Mouse (Mus musculus): ENCODE measurements around the gene Kpna7. TPM values are rescaled to one million over a fixed set of nuclear protein-coding genes. Genes with fewer than 3 reads are reported as not detected.
"Not testable (repeated sequence)": the region's sequence is repeated elsewhere in the genome, so short reads cannot be mapped to it uniquely, and the experiment has no call there.

The Kpna7 gene
- total RNA-seq, 2 experiments from 2014 or later, result not detected

DNA sequence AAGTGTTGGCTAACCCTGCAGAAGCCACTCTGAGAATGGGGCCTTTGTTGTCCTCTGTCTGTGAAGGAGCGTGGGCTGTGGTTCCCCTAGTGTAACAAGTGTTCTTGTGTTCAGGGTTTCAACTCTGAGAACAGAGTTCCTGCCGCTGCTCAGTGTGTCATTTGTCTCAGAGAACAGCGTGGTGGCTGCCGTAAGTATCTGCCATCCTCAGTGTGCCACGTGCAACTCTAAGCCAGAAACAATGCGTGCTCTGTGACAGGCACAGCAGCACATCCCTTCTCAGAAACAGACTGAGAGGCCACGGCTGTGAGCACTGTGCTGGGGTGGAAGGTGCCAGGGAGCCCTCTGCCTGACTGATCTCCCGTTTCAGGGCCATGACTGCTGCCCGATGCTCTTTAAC is 20.5 kb upstream of the Kpna7 start:
- DNase-seq (ENCODE audit: extremely low spot score in 1 of 2, low spot score in 1 of 2), result no peak

DNA sequence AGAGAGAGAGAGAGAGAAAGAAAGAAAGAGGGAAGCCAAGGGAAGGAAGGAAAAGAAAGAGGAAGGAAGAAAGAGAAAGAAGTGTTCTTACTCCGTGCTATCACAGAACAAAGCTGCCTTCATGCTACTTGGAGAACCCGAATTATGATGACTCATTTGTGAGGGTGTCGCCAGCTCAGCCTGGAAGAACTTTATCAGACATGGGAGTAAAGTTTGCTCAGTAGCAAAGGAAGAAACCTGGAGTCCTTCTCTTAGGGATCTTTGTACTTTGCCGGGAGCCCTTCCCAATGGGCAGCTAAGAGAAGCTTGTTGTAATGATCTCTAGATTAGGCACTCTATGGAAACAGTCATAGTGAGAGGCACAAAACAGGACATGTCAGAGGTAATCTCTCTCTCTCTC is 18.9 kb upstream of the Kpna7 start:
- no peak for DNase-seq (ENCODE audit: extremely low spot score in 1 of 2, low spot score in 1 of 2)

DNA sequence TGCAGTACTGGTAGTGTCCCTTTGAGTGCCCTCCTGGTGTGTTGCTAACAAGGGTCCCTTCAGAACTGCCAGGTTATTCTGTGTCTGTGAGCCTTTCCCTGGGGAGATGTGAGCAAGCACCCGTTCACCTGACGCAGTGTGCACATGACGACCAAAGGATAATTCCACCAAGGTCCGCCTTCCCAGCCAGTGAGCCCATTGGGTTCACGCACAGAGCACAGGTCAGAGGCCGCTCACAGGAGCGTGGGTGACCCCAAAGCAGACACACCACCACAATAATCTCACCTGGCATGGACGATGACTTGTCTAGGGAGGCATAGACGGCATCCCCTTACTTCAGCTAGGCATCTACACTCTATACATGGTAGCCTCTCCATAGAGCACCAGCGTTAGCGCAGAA is 17.6 kb upstream of the Kpna7 start:
- DNase-seq (ENCODE audit: extremely low spot score in 1 of 2, low spot score in 1 of 2), result not testable (repeated sequence)

DNA sequence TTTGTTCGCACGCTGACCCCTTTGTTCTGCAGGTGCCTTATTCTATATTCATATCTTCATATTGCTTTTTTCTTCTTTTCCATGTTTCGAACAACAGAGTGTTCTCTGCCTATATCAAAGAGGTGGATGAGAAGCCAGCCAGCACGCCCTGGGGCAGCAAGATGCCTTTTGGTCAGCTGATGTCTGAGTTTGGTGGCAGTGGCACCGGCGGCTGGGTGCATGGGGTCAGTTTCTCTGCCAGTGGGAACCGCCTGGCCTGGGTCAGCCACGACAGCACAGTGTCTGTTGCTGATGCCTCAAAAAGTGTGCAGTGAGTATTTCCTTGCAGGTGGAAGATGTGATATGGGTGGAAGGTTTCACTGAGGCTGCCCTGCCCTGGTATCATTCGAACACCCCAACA is 17.1 kb upstream of the Kpna7 start:
- DNase-seq (ENCODE audit: extremely low spot score in 1 of 2, low spot score in 1 of 2), result no peak

DNA sequence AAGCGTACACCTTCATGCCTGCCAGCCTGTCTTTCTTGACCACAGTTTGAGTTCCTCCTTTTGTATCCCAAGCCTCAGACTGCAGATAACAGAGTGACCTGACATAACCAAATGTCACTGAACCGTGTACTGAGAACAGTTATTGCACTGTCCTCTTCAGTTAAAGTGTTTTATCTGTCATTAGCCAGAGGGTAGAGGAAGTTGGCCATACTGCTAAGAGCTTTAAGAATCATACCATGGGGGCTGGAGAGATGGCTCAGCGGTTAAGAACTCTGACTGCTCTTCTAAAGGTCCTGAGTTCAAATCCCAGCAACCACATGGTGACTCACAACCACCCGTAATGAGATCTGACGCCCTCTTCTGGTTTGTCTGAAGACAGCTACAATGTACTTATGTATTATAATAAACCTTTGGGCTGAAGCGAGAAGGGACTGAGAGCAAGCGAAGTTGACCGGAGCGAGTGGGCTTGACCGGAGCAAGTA is 14.6 kb upstream of the Kpna7 start:
- no peak for DNase-seq (ENCODE audit: extremely low spot score in 1 of 2, low spot score in 1 of 2)

DNA sequence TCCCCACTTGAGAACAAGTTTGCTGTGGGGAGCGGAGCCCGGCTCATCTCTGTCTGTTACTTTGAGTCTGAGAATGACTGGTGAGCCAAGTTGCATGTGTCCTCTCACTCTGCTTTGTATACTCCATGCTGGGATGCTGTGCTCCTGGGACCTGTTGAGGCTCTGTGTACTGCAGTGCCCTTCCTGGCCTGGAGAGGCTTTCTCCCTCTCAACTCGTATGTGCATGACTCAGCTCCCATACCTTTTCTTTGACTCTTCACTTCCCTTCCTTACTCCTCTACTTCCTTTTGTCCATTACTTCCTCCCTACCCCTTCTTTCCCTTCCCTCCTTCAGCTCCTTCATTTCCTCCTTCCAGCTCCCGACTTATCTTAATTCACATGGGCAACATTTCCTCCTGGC is 12.4 kb upstream of the Kpna7 start:
- no peak for DNase-seq (ENCODE audit: extremely low spot score in 1 of 2, low spot score in 1 of 2)

DNA sequence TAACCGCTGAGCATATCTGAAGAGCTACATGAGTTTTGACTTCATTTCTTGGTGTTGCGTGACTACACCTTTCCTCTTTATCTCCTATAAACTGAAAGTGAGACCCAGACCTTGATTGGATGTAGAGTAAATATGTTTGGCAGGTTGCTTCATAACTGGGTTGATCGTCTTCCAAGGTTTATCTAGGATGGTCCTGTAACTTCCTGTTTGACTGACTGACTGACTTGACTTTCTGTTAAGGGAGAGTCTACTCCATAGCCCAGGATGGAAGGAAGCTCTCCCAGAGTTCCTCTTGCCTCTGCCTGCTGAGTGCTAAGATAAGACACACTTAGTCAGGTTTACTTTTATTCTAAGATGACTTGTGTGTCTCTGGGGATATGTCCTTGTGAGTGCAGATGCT is 6.0 kb upstream of the Kpna7 start:
- no peak for DNase-seq (ENCODE audit: extremely low spot score in 1 of 2, low spot score in 1 of 2)

DNA sequence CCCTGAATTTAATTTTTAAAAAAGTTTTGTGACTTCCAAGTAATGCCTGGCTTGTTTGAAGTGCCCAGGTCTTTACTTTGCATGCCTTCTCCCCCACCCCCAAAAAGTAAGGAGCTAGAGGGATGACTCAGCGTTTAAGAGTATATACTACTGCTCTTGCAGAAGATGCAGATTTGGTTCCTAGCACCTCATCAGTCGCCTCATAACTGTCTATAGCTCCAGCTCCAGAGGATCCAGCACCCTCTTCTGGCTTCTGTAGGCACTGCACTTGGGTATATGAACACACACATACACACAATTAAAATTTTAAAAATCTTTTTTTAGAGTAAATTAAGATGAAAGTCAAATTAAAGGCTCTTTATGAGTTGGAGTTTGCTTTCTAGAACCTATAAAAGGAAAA is 4.4 kb upstream of the Kpna7 start:
- DNase-seq (ENCODE audit: extremely low spot score in 1 of 2, low spot score in 1 of 2), result no peak

DNA sequence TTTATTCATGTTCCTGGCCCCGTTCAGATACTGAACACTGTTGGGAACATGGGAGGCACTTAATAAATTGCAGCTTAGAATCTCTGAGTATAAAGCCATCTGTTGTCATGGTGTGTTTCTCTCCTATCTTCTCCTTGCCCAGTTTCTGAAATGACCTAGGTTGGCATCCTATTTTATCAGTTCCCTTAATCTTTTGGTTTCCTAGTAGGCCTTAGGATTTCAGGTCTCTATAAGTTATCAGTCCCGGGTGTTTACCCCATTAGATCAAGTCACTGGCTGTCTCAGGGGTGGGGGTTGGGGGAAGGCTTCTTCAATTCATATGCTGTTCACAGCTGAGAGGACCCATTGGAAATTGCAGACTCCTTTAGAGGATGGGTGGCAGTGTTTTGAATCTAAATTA is 992 bp upstream of the Kpna7 start:
- no peak for DNase-seq (ENCODE audit: extremely low spot score in 1 of 2, low spot score in 1 of 2)

DNA sequence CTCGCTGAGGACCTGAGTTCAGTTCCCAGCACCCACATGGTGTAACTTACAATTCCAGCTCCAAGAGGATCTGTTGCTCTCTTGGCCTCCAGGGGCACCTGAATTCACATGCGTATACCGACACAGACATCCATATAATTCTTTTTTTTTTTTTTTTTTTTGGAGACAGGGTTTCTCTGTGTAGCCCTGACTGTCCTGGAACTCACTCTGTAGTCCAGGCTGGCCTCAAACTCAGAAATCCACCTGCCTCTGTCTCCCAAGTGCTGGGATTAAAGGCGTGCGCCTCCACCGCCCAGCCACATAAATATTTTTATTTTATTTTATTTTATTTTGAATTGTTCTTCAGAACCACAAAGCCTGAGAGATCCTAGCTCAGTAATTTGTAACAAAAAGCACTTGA is 629 bp downstream of the Kpna7 start:
- DNase-seq (ENCODE audit: extremely low spot score in 1 of 2, low spot score in 1 of 2), result not testable (repeated sequence)

DNA sequence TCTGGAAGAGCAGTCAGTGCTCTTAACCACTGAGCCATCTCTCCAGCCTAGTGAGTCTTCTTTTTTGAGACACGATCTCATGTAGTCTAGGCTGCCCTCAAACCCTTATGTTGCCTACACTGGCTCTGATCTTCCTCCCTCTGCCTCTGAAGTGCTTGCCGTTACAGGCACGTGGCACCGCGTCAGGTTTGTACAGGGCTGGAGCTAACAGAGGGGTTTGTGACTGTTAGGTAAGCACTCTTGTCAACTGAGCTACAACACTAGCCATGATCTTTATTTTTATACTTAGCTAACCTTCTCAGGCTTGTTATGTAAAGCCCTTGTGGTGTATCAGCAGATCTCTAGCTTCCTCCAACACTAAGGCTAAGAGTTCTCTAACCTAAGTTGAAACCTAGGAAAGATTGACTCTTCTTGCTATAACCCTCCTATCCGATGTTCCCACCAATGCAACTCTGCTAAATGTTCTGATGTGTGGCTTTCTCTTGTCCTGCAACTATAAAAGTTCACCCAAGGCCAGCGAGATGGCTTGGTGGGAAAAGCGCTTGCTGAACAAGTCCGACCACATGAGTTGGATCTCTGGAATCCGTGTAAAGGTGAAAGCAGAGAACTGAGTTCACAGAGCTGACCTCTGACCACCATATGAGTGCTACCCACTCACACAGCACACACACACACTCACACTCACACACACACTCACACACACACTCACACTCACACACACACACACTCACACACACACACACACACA is 1.8 kb downstream of the Kpna7 start:
- no peak for DNase-seq (ENCODE audit: extremely low spot score in 1 of 2, low spot score in 1 of 2)

DNA sequence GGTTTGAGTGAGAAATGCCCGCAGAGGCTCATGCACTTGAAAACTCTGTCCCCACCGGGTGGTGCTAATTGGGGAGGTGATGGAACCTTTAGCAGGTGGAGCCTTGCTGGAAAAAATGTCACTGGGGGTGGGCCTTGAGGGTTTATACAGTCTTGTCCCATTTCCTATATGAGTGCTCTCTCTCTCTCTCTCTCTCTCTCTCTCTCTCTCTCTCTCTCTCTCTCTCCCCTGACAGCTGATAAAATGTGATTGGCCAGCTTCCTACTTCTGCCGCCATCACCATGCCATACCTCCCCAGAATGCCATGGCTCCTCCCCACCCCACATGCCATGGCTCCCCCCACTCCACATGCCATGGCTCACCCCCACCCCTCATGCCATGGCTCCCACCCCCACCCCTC is 8.7 kb downstream of the Kpna7 start:
- no peak for DNase-seq (ENCODE audit: extremely low spot score in 1 of 2, low spot score in 1 of 2)

DNA sequence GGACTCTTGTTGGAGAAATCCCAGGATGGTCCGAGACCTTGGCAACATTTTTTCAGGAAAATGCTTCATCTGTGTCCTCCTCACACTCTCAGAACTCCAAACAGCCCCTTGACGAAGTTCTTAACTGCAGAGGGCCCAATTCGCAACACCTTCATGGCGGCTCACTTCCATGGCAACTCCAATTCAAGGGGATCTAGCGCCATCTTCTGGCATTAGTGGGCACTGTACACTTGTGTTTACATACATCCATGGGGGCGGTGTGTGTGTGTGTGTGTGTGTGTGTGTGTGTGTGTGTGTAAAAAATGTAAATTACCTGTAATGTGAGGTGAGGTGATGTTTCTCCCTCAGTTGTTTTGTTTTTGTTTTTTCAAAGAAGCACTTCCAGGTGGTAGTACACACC is 12.5 kb downstream of the Kpna7 start:
- DNase-seq (ENCODE audit: extremely low spot score in 1 of 2, low spot score in 1 of 2), result no peak

DNA sequence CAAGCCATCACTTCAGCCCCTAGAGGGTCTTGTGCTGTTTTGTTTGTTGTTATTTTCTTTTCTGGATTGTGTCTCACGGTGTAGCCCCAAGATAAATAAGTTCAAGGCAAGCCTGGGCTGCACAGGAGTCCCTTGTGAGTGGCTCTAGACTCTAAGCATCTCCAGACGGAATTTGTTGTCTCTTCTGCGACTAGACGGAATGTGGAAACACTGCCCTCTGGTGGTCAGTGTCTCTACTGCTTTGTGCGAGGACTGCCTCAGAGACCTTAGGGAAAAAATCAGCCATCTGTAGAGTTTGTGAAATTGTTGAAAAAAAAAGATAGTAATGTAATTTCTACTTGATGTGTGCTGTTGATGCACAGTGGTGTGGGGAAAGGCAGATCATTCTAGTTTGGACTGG is 14.1 kb downstream of the Kpna7 start:
- peak; percentile 71 to 85 for DNase-seq (ENCODE audit: extremely low spot score in 1 of 2, low spot score in 1 of 2)

DNA sequence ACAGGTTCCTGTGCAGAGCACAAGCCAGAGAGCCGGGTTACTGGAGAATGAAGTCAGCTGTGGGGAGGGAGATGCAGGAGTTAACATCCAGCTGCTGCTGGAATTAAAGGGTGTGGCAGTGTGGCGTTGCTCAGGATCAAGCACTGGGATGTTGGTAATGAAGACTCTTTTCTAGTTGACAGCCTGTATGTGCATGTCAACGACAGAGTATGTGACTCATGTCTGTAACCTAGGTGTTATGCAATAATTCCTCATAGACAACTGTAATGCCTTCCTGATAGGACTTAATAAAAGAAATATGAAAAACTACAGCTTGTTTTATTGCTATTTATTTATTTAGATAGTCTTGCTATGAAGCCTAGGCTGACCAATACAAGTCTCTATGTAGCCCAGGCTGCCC is 15.0 kb downstream of the Kpna7 start:
- no peak for DNase-seq (ENCODE audit: extremely low spot score in 1 of 2, low spot score in 1 of 2)

DNA sequence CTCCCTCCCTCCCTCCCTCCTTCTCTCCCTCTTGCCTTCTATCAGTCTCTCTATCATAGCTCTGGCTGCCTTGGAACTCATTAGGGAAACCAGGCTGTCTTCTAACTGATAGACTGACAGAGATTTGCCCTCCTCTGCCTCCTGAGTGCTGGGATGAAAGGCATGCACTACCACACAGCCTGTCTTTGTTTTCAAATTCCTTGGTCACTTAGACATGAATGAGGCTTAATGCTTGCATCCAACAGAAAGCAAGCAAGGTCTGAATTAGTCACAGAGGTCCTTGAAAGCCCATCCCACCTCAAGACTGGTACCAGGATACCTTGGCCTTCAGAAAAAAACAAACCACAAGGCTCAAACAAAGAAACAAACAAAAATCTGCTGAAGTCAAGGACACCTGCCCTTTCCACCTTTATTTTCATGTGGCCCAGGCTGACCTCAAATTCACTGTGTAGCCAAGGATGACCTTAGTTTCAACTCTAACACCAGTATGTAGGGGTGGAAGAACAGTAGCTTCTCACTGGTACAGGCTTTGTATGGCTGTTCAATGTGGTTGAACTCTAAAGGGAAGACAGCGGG is 19.0 kb downstream of the Kpna7 start:
- DNase-seq (ENCODE audit: extremely low spot score in 1 of 2, low spot score in 1 of 2), result no peak

DNA sequence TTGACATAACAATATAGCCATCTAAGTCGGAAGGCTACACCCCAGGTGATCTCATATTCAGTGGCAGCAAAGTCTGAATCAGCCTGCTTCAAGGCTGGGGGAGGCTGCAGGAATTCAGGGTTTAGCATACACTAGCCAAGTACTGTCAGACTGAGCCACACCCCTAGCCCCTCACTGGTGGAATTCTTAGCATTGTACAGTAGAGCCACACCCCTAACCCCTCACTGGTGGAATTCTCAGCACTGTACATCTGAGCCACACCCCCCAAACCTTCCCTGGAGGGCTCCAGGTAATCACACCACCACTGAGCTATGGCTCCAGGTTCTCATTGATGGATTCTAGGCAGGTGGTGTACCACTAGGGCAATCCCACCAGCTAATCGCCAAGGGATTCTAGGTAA is 24.3 kb downstream of the Kpna7 start:
- no peak for DNase-seq (ENCODE audit: extremely low spot score in 1 of 2, low spot score in 1 of 2)

DNA sequence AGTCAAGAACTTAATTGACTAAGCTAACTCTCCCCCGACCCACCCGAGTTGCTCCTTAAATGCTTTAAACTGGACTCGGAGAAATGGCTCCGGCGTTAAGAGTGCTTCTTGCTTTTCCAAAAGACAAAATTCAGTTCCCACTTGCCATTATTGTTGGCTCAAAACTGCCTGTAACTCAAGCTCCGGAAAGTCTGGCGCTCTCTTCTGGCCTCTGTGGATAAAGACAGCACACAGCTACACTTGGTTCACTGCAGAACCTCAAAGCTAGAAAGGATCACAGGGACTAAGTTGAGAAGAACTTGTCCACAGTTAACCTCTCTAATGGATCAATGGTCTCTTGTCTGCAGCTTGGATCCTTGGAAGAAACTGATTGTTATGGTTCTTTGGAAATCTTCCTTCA is 25.1 kb downstream of the Kpna7 start:
- DNase-seq (ENCODE audit: extremely low spot score in 1 of 2, low spot score in 1 of 2), result no peak

DNA sequence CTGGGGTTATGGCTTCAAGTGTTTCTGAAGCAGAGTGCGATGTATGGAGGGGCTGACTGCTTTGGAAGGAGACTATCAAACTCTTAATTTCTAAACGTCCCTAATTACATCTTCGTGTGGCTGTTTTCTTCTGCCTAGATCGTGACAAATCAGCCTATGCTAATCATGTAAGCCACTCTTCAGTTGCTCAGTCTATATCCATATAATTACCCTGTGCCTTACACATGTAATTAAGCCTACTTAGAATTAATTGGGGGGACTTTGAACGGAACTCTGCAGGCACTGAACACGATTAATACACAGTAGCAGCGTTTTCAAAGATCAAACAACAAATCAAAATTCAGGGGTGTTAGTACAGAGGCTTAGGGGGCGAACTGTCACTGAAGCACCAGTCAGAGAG is 25.9 kb downstream of the Kpna7 start:
- DNase-seq (ENCODE audit: extremely low spot score in 1 of 2, low spot score in 1 of 2), result no peak

DNA sequence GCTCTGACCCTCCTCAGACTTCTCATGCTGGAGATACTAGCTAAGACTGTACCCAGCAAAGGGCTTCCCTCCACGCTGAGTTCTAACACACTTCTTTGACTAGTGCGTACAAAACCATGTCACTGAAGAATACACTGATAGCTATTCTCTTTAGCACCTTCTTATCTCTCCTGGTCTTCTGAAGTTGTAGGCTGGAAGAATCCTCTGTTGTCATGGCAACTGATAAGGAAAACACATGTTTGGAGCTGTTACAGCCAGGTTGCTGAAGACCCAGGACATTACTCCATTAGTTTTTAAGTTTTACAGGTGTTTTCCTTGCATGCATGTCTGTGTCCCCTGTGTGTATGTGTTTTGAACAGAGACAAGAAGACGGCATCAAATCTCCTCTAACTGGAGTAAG is 29.6 kb downstream of the Kpna7 start:
- not testable (repeated sequence) for DNase-seq (ENCODE audit: extremely low spot score in 1 of 2, low spot score in 1 of 2)

DNA sequence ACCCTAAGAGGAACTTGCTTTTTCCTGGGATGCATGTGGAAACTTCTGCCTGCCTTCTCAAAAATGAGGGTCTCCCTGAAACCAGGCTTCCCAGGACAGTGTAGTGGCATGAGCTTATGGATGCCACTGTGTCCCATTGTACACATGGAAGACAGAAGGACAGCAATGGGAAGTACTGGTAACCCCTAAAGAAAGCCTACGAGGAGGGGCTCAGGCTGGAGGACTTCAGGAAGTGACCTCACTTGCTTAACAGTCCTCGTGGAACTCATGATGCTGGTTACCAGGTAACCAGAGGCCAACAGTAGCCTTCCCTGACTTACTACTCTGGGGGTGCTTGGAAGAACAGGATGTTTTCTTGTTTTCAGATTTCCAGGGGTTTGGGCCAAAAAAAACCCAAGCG is 41.1 kb downstream of the Kpna7 start, which contains the start of gene 1700018F24Rik:
TSS of gene 1700018F24Rik (plus strand) at position 301 of the 400 bp plus-strand sequence.
- DNase-seq (ENCODE audit: extremely low spot score in 1 of 2, low spot score in 1 of 2), result not testable (repeated sequence)

DNA sequence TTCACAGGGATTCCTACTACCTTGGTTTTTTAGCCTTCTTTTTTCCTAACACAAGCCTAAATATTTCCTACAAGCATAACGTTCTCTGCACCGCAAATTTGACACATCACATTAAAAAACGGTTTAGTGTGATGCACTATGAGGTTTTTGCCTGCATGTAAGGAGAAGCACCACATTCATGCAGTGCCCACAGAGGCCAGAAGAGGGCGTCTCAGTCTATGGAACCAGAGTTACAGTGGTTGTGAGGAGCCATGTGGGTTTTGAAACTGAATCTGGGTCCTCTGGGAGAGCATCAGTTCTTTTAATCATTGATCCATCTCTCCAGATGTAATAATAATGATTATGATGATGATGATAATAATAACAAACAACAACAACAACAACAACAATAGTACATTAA is 42.2 kb downstream of the Kpna7 start:
- DNase-seq (ENCODE audit: extremely low spot score in 1 of 2, low spot score in 1 of 2), result peak in 1 of 2 experiments; percentile 4
